ENCODE assay signal across 9 mouse cellular contexts in genomic region chr4:129024775-129025174, GRCm38 (mm10). TPM values are rescaled to one million over a fixed set of nuclear protein-coding genes. Genes with fewer than 3 reads are reported as not detected.
DNase-seq lines count a peak whose midpoint lies in the region; ATAC-seq and TF ChIP-seq lines count a peak whose summit lies in the region.
"Had no signal": no experiment of that assay in that cellular context is flagged by ENCODE, and none has a peak within 500 bp of the region (broad histone marks: within the 10 kb centered on the region; RNA-seq: fewer than 3 reads in every experiment).

No protein-coding gene starts in this region.

- 73% methylated on average over 6 of the region's 6 CpGs for WGBS in limb, embryonic 14.5 days
- WGBS in limb, embryonic 10.5 days, result 80% methylated on average over 6 of the region's 6 CpGs
- WGBS in intestine, embryonic 14.5 days, result 43% methylated on average over 6 of the region's 6 CpGs
- 12% methylated on average over 6 of the region's 6 CpGs for WGBS in liver, embryonic 16.5 days (ENCODE audit: insufficient replicate concordance)

- DNase-seq in limb, embryonic 14.5 days (ENCODE audit: low spot score), result no peak
- no peak for DNase-seq in limb, embryonic 10.5 days (ENCODE audit: low spot score)
- DNase-seq in brain, embryonic 14.5 days (ENCODE audit: low read depth), result peak; percentile 62
- DNase-seq in intestine, embryonic 14.5 days (ENCODE audit: low spot score), result peak; percentile 65
- DNase-seq in testis, postnatal 10 days (ENCODE audit: low spot score), result peak; percentile 91
- DNase-seq in layer of hippocampus, adult 11-12 months (ENCODE audit: low spot score), result no peak
- no peak for DNase-seq in frontal cortex, adult 2 months (ENCODE audit: extremely low spot score in 1 of 2, low spot score in 1 of 2)

- no peak overlapping the region for H3K4me3 ChIP-seq in limb, embryonic 14.5 days (replicated peaks; ENCODE audit: low read length)
- H3K4me3 ChIP-seq in limb, embryonic 10.5 days, result no peak overlapping the region
- H3K4me3 ChIP-seq in intestine, embryonic 14.5 days (ENCODE audit: low read depth, low read length), result no peak overlapping the region
- no peak overlapping the region for H3K4me3 ChIP-seq in liver, embryonic 16.5 days (ENCODE audit: low read depth, low read length)
- H3K4me3 ChIP-seq: hindbrain, embryonic 15.5 days had no signal

- no peak overlapping the region for H3K4me2 ChIP-seq in limb, embryonic 14.5 days (replicated peaks; ENCODE audit: low read depth, low read length, severe bottlenecking)
- no peak overlapping the region for H3K4me2 ChIP-seq in intestine, embryonic 14.5 days (ENCODE audit: low read length)
- no peak overlapping the region for H3K4me2 ChIP-seq in liver, embryonic 16.5 days (ENCODE audit: low read depth, low read length)
- H3K4me2 ChIP-seq: hindbrain, embryonic 15.5 days had no signal

- H3K27ac ChIP-seq in limb, embryonic 14.5 days (replicated peaks; ENCODE audit: low read depth, low read length), result 0 out of 2 replicates have a peak overlapping the region, but pooled peaks have one; percentile 29
- H3K27ac ChIP-seq in limb, embryonic 10.5 days, result no peak overlapping the region
- H3K27ac ChIP-seq in intestine, embryonic 14.5 days (ENCODE audit: low read depth), result peak overlapping the region; percentile 62; the same call in 1 of the 2 replicates
- H3K27ac ChIP-seq in liver, embryonic 16.5 days (ENCODE audit: low read length), result peak overlapping the region; percentile 10; the same call in 1 of the 2 replicates
- H3K27ac ChIP-seq: hindbrain, embryonic 15.5 days had no signal

- TF ChIP-seq POLR2A in limb, embryonic 14.5 days (IDR thresholded peaks at IDR 0.05; ENCODE audit: borderline replicate concordance, extremely low read depth, insufficient read depth, insufficient read length), result no peak
- no peak for TF ChIP-seq POLR2A in brain, embryonic 14.5 days (IDR thresholded peaks at IDR 0.05; ENCODE audit: borderline replicate concordance, extremely low read depth, insufficient read depth, insufficient read length, poor library complexity, severe bottlenecking)

- no peak for ATAC-seq in limb, embryonic 14.5 days (ENCODE audit: low FRiP score, low read depth)
- peak; percentile 76 for ATAC-seq in intestine, embryonic 14.5 days (replicated peaks; ENCODE audit: low FRiP score, low TSS enrichment, low read depth)
- ATAC-seq in liver, embryonic 16.5 days (ENCODE audit: low read depth), result peak; percentile 74

- no peaks in the 10 kb centered on the region for H3K36me3 ChIP-seq in limb, embryonic 14.5 days (ENCODE audit: control insufficient read depth, insufficient read depth, low read length)
- H3K36me3 ChIP-seq in limb, embryonic 10.5 days, result no peaks in the 10 kb centered on the region
- no peaks in the 10 kb centered on the region for H3K36me3 ChIP-seq in intestine, embryonic 14.5 days (ENCODE audit: control insufficient read depth, insufficient read depth, low read length)
- no peaks in the 10 kb centered on the region for H3K36me3 ChIP-seq in liver, embryonic 16.5 days (ENCODE audit: control insufficient read depth, insufficient read depth)
- H3K36me3 ChIP-seq: hindbrain, embryonic 15.5 days had no signal

- H3K27me3 ChIP-seq in limb, embryonic 14.5 days (ENCODE audit: control insufficient read depth, insufficient read depth, low read length), result no peaks in the 10 kb centered on the region
- H3K27me3 ChIP-seq in limb, embryonic 10.5 days (ENCODE audit: low read depth, poor library complexity, severe bottlenecking), result no peaks in the 10 kb centered on the region
- no peaks in the 10 kb centered on the region for H3K27me3 ChIP-seq in intestine, embryonic 14.5 days (replicated peaks; ENCODE audit: control insufficient read depth, insufficient read depth, low read length)
- no peaks in the 10 kb centered on the region for H3K27me3 ChIP-seq in liver, embryonic 16.5 days (ENCODE audit: control insufficient read depth, insufficient read depth, low read depth, low read length)
- H3K27me3 ChIP-seq: hindbrain, embryonic 15.5 days had no signal

- H3K9ac ChIP-seq in limb, embryonic 14.5 days (ENCODE audit: low read depth, low read length, severe bottlenecking), result no peak overlapping the region
- no peak overlapping the region for H3K9ac ChIP-seq in intestine, embryonic 14.5 days (ENCODE audit: low read length)
- no peak overlapping the region for H3K9ac ChIP-seq in liver, embryonic 16.5 days (ENCODE audit: low read depth, low read length)
- H3K9ac ChIP-seq: hindbrain, embryonic 15.5 days had no signal

- H3K4me1 ChIP-seq in limb, embryonic 14.5 days (ENCODE audit: control insufficient read depth, insufficient read depth, low read length), result no peaks in the 10 kb centered on the region
- H3K4me1 ChIP-seq in limb, embryonic 10.5 days, result no peaks in the 10 kb centered on the region
- peaks cover 11% of the 10 kb centered on the region; the same call in 1 of the 2 replicates for H3K4me1 ChIP-seq in intestine, embryonic 14.5 days (replicated peaks; ENCODE audit: control insufficient read depth, insufficient read depth, low read length)
- H3K4me1 ChIP-seq in liver, embryonic 16.5 days (ENCODE audit: control insufficient read depth, low read depth, low read length), result peaks cover 14% of the 10 kb centered on the region

- no peak for TF ChIP-seq CTCF in brain, embryonic 14.5 days (IDR thresholded peaks at IDR 0.05; ENCODE audit: borderline replicate concordance, extremely low read depth, insufficient read depth, insufficient read length)

- H3K9me3 ChIP-seq in limb, embryonic 14.5 days (ENCODE audit: control insufficient read depth, low read length), result no peaks in the 10 kb centered on the region
- H3K9me3 ChIP-seq in limb, embryonic 10.5 days (replicated peaks), result no peaks in the 10 kb centered on the region
- no peaks in the 10 kb centered on the region for H3K9me3 ChIP-seq in intestine, embryonic 14.5 days (ENCODE audit: control insufficient read depth, low read length)
- no peaks in the 10 kb centered on the region for H3K9me3 ChIP-seq in liver, embryonic 16.5 days (replicated peaks; ENCODE audit: control insufficient read depth, low read length)
- H3K9me3 ChIP-seq: hindbrain, embryonic 15.5 days had no signal

RNA-seq across cellular contexts. Expression of gene Ak2, which starts 33.0 kb away (rescaled TPM):
- 94.7 and 127 TPM in 2 replicates for polyA plus RNA-seq in limb, embryonic 14.5 days (2012; rRNA removed)
- 153 and 165 TPM in 2 replicates for polyA plus RNA-seq in limb, embryonic 14.5 days (2014; fragmentation: Nextera tagmentation; extraction: Ambion mirVana)
- 236 and 271 TPM in 2 replicates for polyA plus RNA-seq in limb, embryonic 10.5 days (2016; fragmentation: Nextera tagmentation; extraction: Ambion mirVana)
- polyA plus RNA-seq in brain, embryonic 14.5 days (2012; rRNA removed), result 54.3 and 68.4 TPM in 2 replicates
- 183 and 184 TPM in 2 replicates for polyA plus RNA-seq in intestine, embryonic 14.5 days (2014; fragmentation: Nextera tagmentation; extraction: Ambion mirVana)
- 106 and 116 TPM in 2 replicates for polyA plus RNA-seq in liver, embryonic 16.5 days (2015; fragmentation: Nextera tagmentation; extraction: Ambion mirVana)
- 41.8 and 42.2 TPM in 2 replicates for polyA plus RNA-seq in frontal cortex, adult 2 months (2012; rRNA removed)

RNA-seq across cellular contexts. Expression of gene Rnf19b, which starts 33.3 kb away (rescaled TPM):
- 28.1 and 29.1 TPM in 2 replicates for polyA plus RNA-seq in limb, embryonic 14.5 days (2012; rRNA removed)
- polyA plus RNA-seq in limb, embryonic 14.5 days (2014; fragmentation: Nextera tagmentation; extraction: Ambion mirVana), result 9.9 and 10.0 TPM in 2 replicates
- 8.0 and 9.1 TPM in 2 replicates for polyA plus RNA-seq in limb, embryonic 10.5 days (2016; fragmentation: Nextera tagmentation; extraction: Ambion mirVana)
- 73.0 and 84.4 TPM in 2 replicates for polyA plus RNA-seq in brain, embryonic 14.5 days (2012; rRNA removed)
- 7.4 and 8.4 TPM in 2 replicates for polyA plus RNA-seq in intestine, embryonic 14.5 days (2014; fragmentation: Nextera tagmentation; extraction: Ambion mirVana)
- 3.9 and 4.4 TPM in 2 replicates for polyA plus RNA-seq in liver, embryonic 16.5 days (2015; fragmentation: Nextera tagmentation; extraction: Ambion mirVana)
- polyA plus RNA-seq in frontal cortex, adult 2 months (2012; rRNA removed), result 45.4 and 47.8 TPM in 2 replicates

Comparison
In these comparisons a context has a peak if more than half of its experiments do, and no peak if none do; other contexts are left out.
1. DNase-seq: peak in brain, embryonic 14.5 days (single experiment), intestine, embryonic 14.5 days (single experiment) and testis, postnatal 10 days (single experiment); none in limb, embryonic 14.5 days (single experiment), limb, embryonic 10.5 days (single experiment), layer of hippocampus, adult 11-12 months (single experiment) and frontal cortex, adult 2 months (0 of 2).